Mouse (Mus musculus): ENCODE data around the gene Pigk.

The Pigk gene

GRCm38 (mm10) chr3:152896111-152896510 lies 182.2 kb downstream of the Pigk start:
- no peak for DNase-seq (ENCODE audit: low spot score in 2 of 2)

- DNase-seq (ENCODE audit: low spot score in 2 of 2) = no peak
These were observed 183.3 kb downstream of the Pigk start for GRCm38 (mm10) chr3:152897196-152897595.

- no peak for DNase-seq (ENCODE audit: low spot score in 2 of 2)
These were observed 185.0 kb downstream of the Pigk start for GRCm38 (mm10) chr3:152898906-152899305.

GRCm38 (mm10) chr3:152905026-152905425 lies 191.1 kb downstream of the Pigk start:
- DNase-seq (ENCODE audit: low spot score in 2 of 2) = no peak

- DNase-seq (ENCODE audit: low spot score in 2 of 2) = no peak
These were observed 191.9 kb downstream of the Pigk start for GRCm38 (mm10) chr3:152905800-152906199.

- DNase-seq (ENCODE audit: low spot score in 2 of 2) = no peak
These were observed 193.2 kb downstream of the Pigk start for GRCm38 (mm10) chr3:152907087-152907486.

GRCm38 (mm10) chr3:152907683-152908082 lies 193.8 kb downstream of the Pigk start:
- DNase-seq (ENCODE audit: low spot score in 2 of 2) = no peak

GRCm38 (mm10) chr3:152911578-152911977 lies 197.7 kb downstream of the Pigk start:
- DNase-seq (ENCODE audit: low spot score in 2 of 2) = no peak

- no peak for DNase-seq (ENCODE audit: low spot score in 2 of 2)
These were observed 198.6 kb downstream of the Pigk start for GRCm38 (mm10) chr3:152912216-152913101.

- no peak for DNase-seq (ENCODE audit: low spot score in 2 of 2)
These were observed 199.2 kb downstream of the Pigk start for GRCm38 (mm10) chr3:152913150-152913549.

- no peak for DNase-seq (ENCODE audit: low spot score in 2 of 2)
These were observed 199.7 kb downstream of the Pigk start for GRCm38 (mm10) chr3:152913625-152914024.

- DNase-seq (ENCODE audit: low spot score in 2 of 2) = no peak
These were observed 200.5 kb downstream of the Pigk start for GRCm38 (mm10) chr3:152914376-152914775.

GRCm38 (mm10) chr3:152917579-152917978 lies 203.7 kb downstream of the Pigk start:
- DNase-seq (ENCODE audit: low spot score in 2 of 2) = no peak

- DNase-seq (ENCODE audit: low spot score in 2 of 2) = no peak
These were observed 205.2 kb downstream of the Pigk start for GRCm38 (mm10) chr3:152919101-152919500.

- DNase-seq (ENCODE audit: low spot score in 2 of 2) = no peak
These were observed 206.5 kb downstream of the Pigk start for GRCm38 (mm10) chr3:152920365-152920764.

GRCm38 (mm10) chr3:152923530-152923929 lies 209.6 kb downstream of the Pigk start:
- DNase-seq (ENCODE audit: low spot score in 2 of 2) = no peak

- DNase-seq (ENCODE audit: low spot score in 2 of 2) = no peak
These were observed 211.5 kb downstream of the Pigk start for GRCm38 (mm10) chr3:152925364-152925763.

GRCm38 (mm10) chr3:152926166-152926565 lies 212.3 kb downstream of the Pigk start:
- no peak for DNase-seq (ENCODE audit: low spot score in 2 of 2)

GRCm38 (mm10) chr3:152928287-152928975 lies 214.5 kb downstream of the Pigk start:
- DNase-seq (ENCODE audit: low spot score in 2 of 2) = no peak

GRCm38 (mm10) chr3:152929256-152929787 lies 215.4 kb downstream of the Pigk start:
- no peak for DNase-seq (ENCODE audit: low spot score in 2 of 2)

GRCm38 (mm10) chr3:152929788-152930281 lies 215.9 kb downstream of the Pigk start:
- no peak for DNase-seq (ENCODE audit: low spot score in 2 of 2)

GRCm38 (mm10) chr3:152931354-152931753 lies 217.5 kb downstream of the Pigk start:
- DNase-seq (ENCODE audit: low spot score in 2 of 2) = no peak

GRCm38 (mm10) chr3:152932096-152932495 lies 218.2 kb downstream of the Pigk start:
- DNase-seq (ENCODE audit: low spot score in 2 of 2) = no peak
